Mouse (Mus musculus) thymus, postnatal 10 days (tissue): Measurements from ENCODE around the gene Nebl.

ENCODE experiments used
- DNase-seq, 2 experiments: peaks; one replicate each; pipeline ENCODE4 v3.0.0; 2021; ENCODE audit warnings: low spot score in 2 of 2

Gene Nebl

DNA sequence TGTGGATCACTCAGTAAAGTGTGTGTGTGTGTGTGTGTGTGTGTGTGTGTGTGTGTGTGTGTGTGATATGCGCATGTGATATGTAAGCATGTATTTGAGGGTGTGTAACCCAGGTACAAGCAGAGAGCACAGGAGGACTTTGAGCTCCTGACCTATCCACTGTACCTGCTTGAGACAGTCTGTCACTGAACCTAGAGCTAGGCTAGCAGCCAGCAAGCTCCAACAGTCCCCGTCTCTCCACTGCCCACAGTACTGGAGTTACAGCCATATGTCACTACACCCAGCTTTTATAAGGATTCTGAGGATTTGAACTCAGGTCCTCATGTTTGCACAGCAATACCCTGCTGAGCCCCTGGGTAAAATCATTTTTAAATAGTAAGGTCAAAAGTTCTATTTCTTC is 215.6 kb downstream of the Nebl start:
- DNase-seq: no peak

DNA sequence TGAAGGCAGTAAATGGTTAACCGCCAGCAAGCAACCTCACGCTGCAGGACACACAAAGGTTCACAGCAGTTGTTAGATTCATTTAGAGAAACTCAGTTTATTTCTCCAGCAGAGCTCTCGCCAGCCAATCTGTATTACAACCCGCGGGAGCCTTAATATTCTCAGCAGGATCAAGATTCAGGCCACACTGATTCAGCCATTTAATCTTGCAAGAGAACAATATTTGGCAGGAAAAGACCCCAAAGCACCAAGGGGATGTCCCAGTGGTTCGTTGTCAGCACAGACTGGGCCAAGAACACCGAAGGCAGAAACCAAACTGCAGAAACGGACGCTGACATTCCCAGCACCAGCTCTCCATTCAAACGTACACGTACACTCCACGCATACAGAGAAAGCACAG is 216.5 kb downstream of the Nebl start:
- DNase-seq: no peak

DNA sequence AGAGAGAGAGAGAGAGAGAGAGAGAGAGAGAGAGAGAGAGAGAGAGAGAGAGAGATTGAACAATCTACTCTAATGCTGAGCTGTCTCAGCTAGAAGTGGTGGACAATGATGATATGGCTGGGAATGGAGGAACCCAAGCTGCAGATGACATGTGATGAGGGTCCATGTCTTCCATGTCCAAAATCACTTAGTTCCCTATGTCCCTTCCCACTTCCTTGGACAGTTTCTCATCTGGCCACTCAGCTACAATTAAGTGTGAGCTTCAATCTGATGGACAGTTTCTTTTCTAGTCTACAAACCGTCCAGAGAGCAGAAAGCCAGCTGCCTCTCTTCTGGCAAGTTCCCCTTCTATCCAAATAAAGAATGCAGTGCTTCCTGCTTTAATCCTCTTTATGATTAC is 221.3 kb downstream of the Nebl start:
- no peak for DNase-seq

DNA sequence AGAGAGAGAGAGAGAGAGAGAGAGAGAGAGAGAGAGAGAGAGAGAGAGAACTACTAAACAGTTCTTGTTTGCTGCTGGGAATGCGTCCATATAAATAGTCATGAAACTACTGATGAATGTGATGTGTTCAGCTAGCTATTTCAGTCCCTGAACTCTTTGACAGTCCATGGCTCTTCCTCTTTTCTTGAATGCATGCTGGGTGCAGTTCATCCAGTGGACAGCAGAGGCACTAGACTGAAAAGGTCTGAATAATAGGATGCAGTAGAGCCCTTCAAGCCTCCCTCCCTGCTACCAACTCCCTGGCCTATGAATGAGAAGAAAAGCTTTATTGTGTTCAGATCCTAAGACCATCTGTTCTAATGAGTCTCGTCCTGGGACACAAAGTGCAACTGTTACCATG is 223.9 kb downstream of the Nebl start:
- no peak for DNase-seq

DNA sequence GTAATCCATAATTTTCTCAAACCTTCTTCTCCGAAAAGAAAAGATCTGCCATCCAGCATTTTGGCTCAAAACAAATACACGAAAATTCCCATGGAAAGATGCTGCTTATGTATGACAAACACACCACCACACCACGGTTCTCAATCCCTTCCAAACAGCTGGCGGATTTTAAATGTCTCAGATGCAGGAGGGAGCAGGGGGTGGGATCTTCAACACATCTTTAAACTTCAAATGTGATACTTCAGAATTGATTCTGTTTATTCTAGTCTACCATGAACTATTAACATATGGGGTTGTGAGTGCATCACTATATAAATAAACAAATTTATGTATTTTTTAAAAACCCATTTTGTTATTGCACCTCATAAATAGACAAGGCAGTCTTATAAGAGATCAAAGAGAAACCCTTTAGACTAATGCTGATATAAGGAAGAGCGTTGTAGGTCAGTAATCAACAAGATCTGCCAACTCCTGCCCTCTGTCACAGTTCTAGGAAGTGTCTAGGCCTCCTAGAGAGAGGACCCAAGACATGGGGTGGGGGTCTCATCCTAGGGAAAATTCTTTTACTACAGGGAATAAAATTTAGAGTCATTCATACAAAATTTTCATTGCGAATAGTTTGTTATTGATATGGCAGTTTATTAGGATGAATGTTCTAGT is 227.0 kb downstream of the Nebl start:
- no peak for DNase-seq

DNA sequence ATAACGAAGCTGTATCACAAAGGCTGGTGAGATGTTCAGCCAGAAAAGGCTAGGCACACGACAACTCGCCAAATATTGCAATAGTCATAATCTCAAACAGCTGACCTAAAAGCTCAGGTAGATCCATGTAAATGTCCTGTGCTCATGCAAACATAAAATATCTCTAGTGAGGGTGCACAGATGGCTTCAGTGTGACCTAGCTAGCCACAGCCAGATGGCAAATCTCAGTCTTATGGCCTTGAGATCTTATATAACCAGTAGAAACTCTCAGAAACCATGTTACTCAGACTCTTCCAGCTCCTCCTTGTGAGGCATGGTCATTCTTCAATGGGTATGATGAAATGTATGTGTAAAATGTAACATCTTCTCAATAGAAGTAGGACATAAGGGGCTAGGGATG is 230.2 kb downstream of the Nebl start:
- DNase-seq: no peak

DNA sequence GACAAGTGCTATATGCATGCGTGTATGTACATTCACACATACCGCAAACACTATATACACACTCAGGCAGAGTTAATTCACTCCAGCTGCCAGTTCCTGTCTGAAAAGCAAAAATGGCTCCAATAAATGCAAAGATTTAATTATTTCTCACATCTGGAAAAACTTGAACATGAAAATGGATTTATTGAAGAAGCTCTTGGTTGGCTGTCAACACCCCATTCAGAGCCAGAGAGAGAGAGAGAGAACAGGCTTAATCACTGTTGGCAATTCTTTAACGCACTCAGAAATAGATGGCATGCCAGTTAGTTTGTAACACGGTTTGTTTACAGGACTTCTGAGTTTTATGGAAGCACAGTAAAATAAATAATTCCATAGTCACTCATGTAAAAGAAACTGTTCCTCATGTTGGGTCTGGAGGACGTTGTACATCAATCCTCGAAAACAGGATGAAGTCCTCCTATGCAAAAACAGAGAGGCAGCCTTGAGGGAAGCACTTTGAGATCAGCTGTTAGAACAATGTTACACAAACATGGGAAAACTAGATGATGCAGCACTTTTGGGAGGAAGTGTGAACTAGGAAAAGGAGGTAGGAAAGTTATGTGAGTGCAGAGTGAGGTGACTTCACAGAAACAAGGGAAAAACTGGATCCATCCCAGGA is 265.6 kb downstream of the Nebl start:
- DNase-seq: no peak

DNA sequence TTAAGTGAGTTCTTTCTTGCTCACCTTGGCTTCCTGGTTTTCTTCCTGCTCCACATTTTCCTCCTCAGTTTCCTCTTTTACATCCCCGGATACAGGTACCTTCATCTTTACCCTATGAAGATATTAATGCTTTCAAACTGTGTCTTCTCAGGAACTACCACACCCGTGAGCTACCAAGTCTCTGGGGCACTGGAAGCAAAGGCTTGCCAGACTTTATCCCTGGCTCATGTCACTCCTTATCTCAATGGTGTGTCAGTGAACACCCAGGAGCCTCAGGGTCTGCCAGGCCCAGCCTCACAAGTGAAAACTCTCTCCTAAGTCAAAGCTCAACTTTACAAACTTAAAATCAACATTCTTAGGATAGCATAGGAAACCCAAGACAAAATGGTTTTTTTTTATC is 270.8 kb downstream of the Nebl start:
- DNase-seq: no peak

DNA sequence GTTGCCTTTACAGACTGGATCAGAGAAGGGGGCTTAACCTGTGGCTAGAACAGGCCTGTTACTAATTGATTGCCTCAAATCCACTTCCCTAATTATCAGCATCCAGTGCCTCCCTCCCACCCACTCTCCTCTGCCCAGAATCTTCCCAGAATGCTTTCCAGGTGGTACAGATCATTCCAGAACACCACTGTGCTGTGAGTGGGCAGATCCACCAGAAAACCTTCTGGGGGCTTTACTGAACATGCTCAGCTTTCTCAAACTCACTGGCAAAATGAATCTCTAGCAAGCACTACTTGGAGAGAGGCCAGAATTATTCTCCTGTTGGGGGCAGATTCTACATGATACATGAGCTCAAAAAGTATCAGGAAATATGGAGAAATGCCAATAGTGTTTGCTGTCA is 277.6 kb downstream of the Nebl start:
- DNase-seq: no peak

DNA sequence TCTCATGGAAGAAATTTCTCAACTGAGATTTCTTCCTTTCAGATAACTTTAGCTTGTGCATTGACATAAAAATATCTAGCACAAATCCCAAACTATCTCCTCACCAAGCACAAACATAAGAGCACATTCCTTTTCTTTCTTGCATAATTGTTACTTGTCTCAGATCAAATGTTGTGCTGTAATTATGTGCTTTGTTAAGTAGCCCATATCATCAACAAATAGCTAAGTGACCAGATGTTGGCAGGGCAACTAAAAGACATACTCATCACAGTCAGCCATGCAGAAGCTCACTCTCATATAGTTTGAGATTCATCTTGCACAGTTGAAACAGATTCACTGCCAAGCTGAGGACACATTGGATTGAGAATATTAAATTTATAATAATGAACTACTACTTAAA is 282.9 kb downstream of the Nebl start:
- DNase-seq: no peak

DNA sequence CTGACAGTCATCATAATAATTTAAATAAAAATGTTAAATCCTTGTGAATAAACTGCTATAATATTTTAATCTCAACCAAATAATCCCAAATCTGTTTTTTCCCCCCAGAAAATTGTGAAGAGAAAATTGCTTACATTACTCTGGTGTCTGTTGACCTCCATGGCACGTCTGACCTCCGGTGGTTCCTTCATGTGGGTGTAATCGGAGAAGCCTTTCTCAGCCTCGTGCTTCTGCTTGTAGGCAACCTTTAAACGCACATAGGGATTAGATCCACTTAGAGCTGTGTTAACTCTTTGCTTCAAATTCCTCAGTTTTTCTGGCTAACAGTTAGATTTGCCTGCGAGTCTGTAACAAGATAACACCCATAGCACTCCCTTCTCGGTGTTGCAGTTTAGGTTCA is 287.7 kb downstream of the Nebl start:
- DNase-seq: no peak

DNA sequence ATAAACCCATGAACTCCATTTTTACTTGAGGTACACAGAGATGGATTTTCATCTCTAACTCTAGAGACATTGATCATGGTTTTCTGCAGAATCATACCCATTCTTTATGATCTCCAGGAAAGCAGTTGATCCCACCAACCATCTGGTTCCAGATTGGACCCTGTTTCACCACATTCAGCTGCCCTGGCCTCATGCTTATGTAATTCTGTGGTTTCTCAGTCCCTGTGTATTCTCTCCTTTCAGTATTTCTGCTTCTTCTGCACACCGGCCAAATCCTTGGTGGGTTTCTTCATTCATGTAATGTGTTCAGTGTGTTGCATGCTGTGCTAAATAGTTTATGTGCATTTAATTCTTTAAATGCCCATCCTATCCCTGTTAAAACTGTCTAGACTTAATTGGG is 292.9 kb downstream of the Nebl start:
- DNase-seq: no peak

DNA sequence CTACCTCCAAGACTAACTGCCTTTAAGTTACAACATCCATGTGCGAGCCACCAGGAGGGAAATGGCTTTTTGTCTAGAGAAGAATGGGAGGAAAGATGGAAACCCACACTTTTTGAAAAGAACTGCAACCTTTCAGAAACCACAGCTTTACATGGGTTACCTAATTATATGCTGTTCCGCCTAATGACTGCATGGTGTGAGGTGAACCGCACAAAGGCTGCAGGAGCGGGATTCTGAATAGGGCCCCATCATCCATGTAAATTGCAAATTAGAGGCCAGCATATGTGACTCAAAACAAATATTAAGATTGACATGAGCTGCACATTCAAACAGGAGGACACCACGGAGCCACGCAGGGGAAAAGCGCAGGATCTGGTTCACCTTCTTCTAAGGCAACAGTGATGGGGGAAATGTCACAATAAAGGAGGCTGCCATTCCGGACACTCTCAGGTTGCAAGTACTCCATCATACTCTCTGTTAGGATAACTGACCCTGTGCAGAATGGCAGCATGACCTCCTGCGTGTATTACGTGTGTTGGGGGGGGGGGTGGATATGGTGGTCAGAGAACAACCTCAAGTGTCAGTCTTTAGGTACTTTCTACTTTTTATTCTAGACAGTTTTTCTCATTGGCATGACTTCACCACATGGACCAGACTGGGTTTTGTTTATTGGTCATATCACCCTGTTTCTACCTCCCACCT is 294.4 kb downstream of the Nebl start:
- DNase-seq: no peak

DNA sequence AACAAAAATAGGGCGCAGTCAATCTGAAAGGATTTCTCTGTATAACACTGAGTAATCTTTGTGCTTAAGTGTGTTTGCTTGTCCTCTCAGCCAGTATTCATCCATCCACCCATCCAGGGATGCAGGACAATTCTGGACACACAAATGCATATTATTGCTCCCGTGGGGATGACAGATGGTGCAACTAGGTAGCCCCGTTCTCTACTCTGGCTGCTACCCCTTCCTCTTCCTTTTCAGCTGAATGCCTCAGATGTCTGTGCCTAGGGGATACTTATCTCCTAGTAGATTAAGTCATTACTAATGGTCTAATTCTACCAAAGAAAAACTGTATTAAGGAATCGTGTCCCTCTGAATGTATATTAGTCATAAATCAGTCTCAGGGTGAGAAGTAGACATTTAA is 296.0 kb downstream of the Nebl start:
- no peak for DNase-seq

DNA sequence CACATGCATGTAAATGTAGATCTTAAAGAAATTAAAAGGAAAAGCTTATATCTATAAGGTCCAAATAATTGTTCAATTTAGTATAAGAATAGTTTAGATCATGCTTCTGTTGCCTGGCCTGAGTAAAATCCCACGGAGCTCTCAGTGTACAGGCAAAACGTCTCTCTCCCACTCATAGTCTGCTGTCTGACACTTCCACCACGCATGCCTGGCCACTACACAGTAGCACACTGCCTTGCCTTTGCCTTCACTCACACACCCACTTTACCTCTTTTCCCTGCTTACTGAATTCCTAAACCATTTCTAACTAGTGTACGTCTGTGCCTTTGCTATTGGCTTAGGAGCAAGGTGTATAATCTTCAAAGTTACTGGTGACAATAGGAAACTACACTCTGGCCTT is 302.2 kb downstream of the Nebl start:
- DNase-seq: no peak

DNA sequence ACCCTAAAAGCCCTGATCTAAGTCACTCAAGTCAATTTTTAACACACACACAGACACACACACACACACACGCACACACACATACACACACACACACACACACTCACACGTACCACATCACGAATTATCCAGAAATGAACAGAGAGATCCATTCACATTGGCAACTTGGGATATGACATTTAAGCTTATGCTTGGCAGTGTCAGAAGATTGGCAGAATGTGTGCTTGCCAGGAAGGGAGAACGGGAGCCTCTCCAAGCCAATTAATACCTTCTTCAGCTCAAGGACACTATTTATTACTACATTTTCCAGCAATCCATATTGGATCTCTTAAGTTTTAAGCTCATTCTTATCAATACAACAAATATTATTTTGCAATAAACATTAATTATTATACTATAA is 303.1 kb downstream of the Nebl start:
- DNase-seq: no peak

DNA sequence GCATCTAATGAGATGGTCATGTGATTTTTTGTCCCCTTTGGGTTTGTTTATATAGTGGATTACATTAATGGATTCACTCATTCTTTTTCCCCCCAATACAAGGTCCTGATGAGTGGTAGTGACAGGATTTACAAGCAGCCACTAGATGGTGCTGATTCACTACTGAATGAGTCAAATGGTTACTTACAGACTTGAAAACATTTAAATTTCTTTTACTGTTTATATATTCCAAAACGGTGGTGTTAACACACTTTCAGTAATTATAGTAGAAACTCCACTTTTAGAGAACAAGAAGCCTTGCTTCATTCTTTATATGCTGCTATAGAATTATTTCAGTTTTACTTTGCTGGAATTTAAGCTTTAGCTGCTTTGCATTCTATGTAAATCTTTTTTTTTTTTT is 308.3 kb downstream of the Nebl start:
- DNase-seq: peak in 1 of 2 experiments; percentile 39

DNA sequence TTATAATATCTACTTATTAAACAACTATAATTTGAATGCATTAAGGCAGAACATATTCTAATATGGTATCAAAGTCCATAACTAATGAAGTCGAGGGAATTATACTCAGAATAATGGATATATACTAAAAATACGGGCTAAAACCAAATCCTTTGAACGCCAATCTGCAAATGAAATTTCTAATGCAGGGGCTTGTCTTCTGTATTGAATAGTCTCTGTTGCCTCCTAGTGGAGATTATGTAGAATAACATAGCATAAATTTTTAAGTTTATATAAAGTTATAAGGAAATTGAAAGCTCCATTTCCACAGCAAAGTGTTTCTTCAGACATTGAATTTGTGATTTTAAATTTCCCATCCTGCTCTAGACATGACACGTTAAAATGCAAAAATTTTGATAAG is 315.9 kb downstream of the Nebl start:
- DNase-seq: no peak

DNA sequence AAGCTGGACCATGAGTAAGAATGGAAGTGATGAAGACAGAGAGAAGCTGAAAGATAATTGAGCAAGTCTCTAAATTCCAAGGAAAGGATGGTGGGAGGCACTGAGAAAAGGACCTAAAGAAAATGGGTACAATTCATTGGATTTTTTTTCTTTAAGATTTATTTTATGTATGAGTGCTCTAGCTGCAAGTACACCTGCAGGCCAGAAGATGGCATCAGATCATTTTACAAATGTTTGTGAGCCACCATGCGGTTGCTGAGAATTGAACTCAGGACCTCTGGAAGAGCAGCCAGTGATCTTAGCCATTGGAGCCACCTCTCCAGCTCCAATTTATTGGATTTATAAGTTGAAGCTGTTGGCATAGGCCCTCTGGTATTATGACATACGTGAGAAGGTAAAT is 316.9 kb downstream of the Nebl start:
- DNase-seq: no peak

DNA sequence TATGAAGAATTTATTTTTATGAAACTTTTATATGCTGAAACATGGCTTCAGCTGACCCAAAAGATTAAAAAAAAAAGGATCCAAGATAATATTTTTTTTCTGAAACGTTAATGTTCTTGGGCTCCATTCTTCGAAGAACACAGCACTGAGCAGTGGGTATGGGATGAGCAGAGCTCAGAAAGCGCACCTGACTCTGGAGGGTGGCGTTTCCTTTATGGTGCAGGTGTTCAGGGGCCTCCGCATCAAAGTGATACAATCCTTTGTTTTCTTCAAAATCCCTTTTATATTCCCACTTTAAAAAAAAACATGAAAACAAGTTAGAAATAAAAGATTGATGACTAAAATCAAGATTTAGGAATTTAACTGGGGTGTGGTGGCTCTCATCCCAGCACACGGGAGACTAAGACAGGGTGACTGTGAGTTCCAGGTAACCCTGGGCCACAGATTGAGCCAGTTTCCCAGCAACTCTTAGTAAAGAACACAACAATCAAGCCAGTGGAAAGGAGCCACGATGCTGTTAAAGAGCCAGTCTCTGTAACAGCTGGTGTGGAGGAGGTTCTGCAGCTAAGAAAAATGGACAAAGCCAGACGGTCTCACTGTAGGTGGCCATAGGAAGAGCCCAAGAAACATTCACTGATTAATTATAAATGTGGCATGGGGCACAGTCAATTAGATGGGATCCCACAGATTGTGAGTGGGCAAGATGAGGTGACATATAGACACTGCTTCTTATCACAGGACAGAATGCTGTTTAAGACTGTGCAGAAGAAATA is 317.6 kb downstream of the Nebl start:
- DNase-seq: peak; percentile 35 to 40

DNA sequence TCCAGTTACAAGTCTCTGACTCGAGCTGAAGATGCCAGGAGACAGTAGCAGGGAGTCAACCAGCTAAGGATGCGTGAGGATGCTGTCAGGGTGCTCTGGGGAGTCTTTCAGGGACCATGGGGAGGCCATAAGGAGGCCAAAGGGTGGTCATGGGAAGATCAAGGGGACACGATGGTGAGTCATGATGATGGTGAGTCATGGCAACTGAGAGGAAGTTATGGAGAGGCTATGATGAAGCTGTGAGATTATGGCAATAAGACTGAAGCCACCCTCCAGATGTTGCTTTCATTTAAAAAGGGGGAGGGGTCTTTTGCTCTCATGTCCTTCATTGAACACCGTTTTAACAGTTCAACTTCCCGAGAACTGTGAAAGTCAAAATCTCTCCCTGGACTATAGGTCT is 322.0 kb downstream of the Nebl start:
- DNase-seq: no peak

DNA sequence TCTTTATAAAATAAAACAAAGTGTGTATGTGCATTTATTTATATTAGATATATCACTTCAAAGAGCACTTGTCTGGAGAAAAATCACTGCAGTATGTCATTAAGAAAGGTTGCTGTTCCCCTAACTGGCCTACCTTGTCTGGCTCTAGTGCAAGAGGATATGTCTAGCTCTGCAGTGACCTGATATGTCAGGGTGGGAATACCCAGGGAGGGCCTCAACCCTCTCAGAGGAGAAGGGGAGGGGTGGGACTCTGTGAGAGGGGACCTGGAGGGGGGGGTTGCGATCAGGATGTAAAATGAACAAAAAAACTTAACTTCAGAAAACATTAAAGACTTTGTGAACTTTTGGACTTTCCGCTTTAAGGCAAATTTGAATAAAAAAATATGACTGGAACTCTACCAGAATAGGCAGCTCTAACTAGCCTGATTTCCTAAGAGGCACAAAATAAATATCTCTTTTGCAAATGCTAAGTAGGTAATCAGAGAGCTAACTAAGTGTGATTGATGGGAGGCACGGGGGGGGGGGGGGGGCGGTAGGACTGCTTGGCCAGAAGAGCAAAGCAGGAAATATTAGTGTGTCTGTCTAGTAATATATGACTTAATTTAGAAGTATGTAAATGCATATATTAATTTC is 325.2 kb downstream of the Nebl start:
- no peak for DNase-seq
